Mouse (Mus musculus) heart, postnatal 0 days (tissue): ENCODE measurements around the gene Mitf.

ENCODE experiments used
- CTCF ChIP-seq: IDR thresholded peaks from 2 replicates; pipeline ENCODE4 v1.5.1; 2016; ENCODE audit warnings: antibody characterized with exemption, control low read depth, low read depth
- EP300 ChIP-seq: IDR thresholded peaks from 2 replicates; pipeline ENCODE4 v1.6.1; 2016; ENCODE audit warnings: antibody characterized with exemption, low read depth

DNA sequence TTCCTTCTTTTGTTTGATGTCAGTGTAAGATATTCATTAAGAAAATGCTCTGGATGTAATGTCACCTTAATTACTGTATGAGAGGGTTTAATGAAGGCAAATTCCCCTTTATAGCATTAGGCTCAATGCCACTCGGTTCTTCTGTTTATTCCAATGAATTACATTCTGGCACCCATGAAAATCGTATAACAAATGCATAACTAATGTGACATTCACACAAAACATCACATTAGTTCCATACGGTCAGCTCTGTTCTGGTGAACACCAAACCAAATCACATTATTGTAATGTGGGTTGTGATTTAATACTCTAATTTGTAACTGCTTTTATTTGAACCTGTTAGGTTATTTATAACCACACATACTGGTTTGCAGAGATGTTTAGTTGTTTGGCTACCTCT, 231.7 kb downstream of the Mitf start:
- TF ChIP-seq CTCF, result no peak
- TF ChIP-seq EP300, result no peak
